Mouse (Mus musculus): ENCODE measurements around the gene Ctf1. TPM values are rescaled to one million over a fixed set of nuclear protein-coding genes. Genes with fewer than 3 reads are reported as not detected.
"Not testable (repeated sequence)": the region's sequence is repeated elsewhere in the genome, so short reads cannot be mapped to it uniquely, and the experiment has no call there.

The Ctf1 gene
- polyA plus RNA-seq, 1 experiment: 7.1 TPM

DNA sequence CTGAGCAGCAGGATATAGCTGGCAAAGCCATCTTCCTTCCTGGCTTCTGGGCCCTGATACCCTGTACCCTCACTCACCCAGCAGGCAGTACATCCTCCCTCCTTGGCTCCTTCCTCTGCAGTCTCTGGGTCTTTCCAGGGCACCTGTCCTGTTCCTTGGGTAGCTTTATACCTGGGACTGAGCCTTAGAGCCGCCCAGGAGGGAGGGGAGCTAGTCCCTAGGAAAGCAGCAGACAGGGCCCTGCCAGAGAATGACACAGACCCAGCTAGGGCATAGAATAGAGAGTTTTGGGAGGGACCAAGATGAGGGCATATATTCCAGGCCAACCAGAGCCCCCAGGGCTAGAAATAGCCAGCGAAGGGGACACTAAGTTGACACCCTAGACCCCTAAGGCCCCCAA lies 13.0 kb downstream of the Ctf1 start:
- no peak for TF ChIP-seq POLR2A (IDR thresholded peaks at IDR 0.05; ENCODE audit: extremely low read depth, insufficient read depth, low read length)
- no peak for TF ChIP-seq CTCF (IDR thresholded peaks at IDR 0.05; ENCODE audit: extremely low read depth, insufficient read depth, low read length)
- Histone ChIP-seq H3K27ac (ENCODE audit: insufficient read depth, low read length) (no peak overlapping the region), H3K4me3 (ENCODE audit: insufficient read depth, low read length) (no peak overlapping the region), H3K4me1 (ENCODE audit: control insufficient read depth, insufficient read depth, low read length) (no peaks in the 10 kb centered on the region)

DNA sequence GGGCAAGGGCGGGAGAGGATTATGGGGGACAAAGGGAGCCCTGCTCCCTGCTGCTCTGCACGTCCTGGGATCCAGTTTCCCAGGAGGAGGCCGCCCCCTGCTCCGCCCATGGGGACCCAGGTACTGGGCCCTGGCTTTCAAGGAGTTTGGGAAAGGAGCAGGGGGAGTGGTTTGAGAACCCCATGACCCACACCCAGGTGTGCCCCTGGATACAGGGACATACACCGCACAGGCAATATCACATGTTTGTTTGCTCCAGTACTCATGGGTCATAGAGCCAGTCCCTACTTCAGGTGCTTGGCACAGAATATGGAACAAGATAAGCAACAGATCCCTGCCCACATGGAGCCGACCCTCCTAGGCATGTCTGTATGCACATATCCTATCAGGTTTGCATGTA lies 13.4 kb downstream of the Ctf1 start:
- no peaks in the 10 kb centered on the region for H3K4me1 ChIP-seq (ENCODE audit: control insufficient read depth, insufficient read depth, low read length)
- TF ChIP-seq CTCF (IDR thresholded peaks at IDR 0.05; ENCODE audit: extremely low read depth, insufficient read depth, low read length): no peak
- TF ChIP-seq POLR2A (IDR thresholded peaks at IDR 0.05; ENCODE audit: extremely low read depth, insufficient read depth, low read length): no peak
- H3K27ac ChIP-seq (ENCODE audit: insufficient read depth, low read length): no peak overlapping the region
- no peak overlapping the region for H3K4me3 ChIP-seq (ENCODE audit: insufficient read depth, low read length)

DNA sequence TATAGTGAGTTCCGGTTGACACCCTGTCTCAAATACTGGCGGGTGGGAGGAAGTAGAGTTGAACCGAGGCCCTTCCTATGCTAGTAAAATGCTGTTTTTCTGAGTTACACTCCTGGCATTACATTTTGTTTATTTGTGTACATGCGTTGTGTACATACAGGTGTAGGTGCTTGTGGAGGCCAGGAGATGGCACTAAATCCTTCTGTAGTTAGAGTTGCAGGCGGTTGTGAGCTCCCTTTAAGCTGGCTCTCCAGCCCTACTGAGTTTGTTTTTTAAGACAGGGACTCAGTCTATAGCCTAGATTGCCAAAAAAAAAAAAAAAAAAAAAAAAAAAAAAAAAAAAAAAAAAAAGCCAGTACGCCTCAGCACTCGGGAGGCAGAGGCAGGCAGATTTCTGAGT lies 15.4 kb downstream of the Ctf1 start:
- H3K4me3 ChIP-seq (ENCODE audit: insufficient read depth, low read length): no peak overlapping the region
- H3K27ac ChIP-seq (ENCODE audit: insufficient read depth, low read length): no peak overlapping the region
- H3K4me1 ChIP-seq (ENCODE audit: control insufficient read depth, insufficient read depth, low read length): no peaks in the 10 kb centered on the region
- TF ChIP-seq POLR2A (IDR thresholded peaks at IDR 0.05; ENCODE audit: extremely low read depth, insufficient read depth, low read length): no peak
- no peak for TF ChIP-seq CTCF (IDR thresholded peaks at IDR 0.05; ENCODE audit: extremely low read depth, insufficient read depth, low read length)

DNA sequence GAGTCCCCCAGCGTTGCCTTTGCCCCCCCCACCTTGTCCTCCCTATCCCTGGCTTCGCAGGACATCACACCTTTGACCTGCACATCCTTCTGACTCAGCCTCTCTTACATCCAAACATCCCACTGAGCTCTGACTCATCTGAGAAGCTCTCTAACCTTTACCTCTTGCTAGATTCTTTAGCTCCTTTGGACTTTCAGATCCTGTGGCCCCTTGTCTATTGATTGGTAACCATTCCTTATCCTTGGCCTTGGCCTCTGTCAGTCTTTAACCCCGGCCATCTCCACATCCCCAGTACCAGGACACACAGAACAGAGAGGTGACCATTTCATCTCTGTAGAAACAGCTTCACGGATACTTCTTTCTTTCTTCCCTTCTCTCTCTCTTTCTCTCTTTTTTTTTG lies 17.6 kb downstream of the Ctf1 start:
- H3K27ac ChIP-seq (ENCODE audit: insufficient read depth, low read length): no peak overlapping the region
- TF ChIP-seq CTCF (IDR thresholded peaks at IDR 0.05; ENCODE audit: extremely low read depth, insufficient read depth, low read length) (no peak), POLR2A (IDR thresholded peaks at IDR 0.05; ENCODE audit: extremely low read depth, insufficient read depth, low read length) (no peak)
- no peaks in the 10 kb centered on the region for H3K4me1 ChIP-seq (ENCODE audit: control insufficient read depth, insufficient read depth, low read length)
- H3K4me3 ChIP-seq (ENCODE audit: insufficient read depth, low read length): no peak overlapping the region

DNA sequence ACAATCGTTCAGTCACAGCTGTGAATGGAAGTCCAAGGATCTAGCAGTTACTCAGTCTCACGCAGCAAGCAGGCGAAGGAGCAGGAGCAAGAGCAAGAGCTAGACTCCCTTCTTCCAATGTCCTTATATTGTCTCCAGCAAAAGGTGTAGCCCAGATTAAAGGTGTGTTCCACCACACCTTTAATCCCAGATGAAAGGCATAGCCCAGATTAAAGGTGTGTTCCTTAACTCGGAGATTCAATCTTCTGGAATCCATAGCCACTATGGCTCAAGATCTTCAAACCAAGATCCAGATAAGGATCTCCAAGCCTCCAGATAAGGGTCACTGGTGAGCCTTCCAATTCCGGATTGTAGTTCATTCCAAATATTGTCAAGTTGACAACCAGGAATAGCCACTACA lies 19.5 kb downstream of the Ctf1 start, which contains the start of gene Ctf2:
TSS of gene Ctf2 (minus strand) at position 101 of the 400 bp plus-strand sequence.
- not testable (repeated sequence) for H3K4me3 ChIP-seq (ENCODE audit: insufficient read depth, low read length); H3K27ac ChIP-seq (ENCODE audit: insufficient read depth, low read length)

DNA sequence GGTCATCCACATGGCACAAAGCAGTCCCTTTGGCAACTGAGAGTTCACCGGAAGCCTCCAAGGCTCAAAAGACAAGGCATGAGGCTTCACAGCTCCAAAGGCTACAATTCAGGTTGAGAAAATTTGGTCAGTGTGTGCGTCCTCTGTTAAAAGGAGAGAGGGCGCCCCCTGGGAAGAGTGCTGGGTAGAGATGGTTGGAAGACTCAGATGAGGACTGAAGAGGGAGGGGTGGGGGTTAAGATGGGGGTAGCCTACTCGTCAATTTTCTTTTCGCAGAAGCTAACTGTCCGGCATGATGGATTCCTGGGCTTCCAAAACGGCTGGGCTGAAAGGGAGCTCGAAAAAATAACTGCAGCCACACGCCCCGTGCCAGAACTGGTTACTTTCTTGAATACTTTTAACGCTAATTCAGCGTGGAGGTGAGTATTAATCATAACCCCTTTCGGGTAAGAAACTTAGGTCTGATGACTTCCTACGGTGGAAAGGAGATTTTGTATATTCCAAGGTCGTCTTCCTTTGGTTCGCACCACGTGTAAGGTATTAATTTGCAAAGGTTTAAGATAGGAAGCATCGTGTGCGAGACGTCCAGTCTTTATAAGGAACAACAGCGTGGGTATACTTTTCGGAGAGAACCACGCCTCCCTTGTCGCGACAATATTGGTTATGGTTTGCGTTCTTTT lies 32.0 kb downstream of the Ctf1 start, which contains the start of gene Fbxl19:
TSS of gene Fbxl19 (plus strand) at position 178 of the 680 bp plus-strand sequence.
- Histone ChIP-seq H3K27ac (ENCODE audit: insufficient read depth, low read length) (no peak within 1 kb of the TSS), H3K4me1 (ENCODE audit: control insufficient read depth, insufficient read depth, low read length) (no peaks in the 10 kb centered on the region), H3K4me3 (ENCODE audit: insufficient read depth, low read length) (peak within 1 kb of the TSS; percentile 32)
- TF ChIP-seq CTCF (IDR thresholded peaks at IDR 0.05; ENCODE audit: extremely low read depth, insufficient read depth, low read length) (peak; percentile 57), POLR2A (IDR thresholded peaks at IDR 0.05; ENCODE audit: extremely low read depth, insufficient read depth, low read length) (no peak)

More for the DNA sequence above, 19.5 kb downstream of the Ctf1 start, which contains the start of gene Ctf2:
- H3K4me1 ChIP-seq (ENCODE audit: control insufficient read depth, insufficient read depth, low read length): not testable (repeated sequence)

DNA sequence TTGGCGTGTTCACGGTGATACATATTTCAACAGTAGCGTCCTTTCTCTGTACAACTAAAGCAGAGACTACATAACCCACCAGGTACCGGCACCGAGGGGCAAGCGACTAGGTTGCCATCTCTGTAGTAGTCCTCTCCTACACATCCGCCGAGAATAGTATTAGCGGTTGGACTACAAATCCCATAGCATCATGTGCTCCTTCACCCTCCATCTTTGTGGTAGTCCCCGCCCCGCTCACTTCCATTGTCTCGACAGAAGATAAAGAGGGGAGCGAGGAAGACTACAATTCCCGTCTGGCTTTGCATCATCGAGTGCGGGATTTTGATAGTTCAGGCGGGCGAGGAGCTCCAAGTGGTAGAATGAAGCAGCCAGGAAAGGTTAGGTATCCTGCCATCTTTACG lies 32.7 kb downstream of the Ctf1 start:
- Histone ChIP-seq H3K27ac (ENCODE audit: insufficient read depth, low read length) (no peak overlapping the region), H3K4me3 (ENCODE audit: insufficient read depth, low read length) (peak overlapping the region; percentile 32), H3K4me1 (ENCODE audit: control insufficient read depth, insufficient read depth, low read length) (no peaks in the 10 kb centered on the region)
- TF ChIP-seq CTCF (IDR thresholded peaks at IDR 0.05; ENCODE audit: extremely low read depth, insufficient read depth, low read length) (no peak), POLR2A (IDR thresholded peaks at IDR 0.05; ENCODE audit: extremely low read depth, insufficient read depth, low read length) (peak; percentile 63; the same call in 1 of the 2 replicates)

DNA sequence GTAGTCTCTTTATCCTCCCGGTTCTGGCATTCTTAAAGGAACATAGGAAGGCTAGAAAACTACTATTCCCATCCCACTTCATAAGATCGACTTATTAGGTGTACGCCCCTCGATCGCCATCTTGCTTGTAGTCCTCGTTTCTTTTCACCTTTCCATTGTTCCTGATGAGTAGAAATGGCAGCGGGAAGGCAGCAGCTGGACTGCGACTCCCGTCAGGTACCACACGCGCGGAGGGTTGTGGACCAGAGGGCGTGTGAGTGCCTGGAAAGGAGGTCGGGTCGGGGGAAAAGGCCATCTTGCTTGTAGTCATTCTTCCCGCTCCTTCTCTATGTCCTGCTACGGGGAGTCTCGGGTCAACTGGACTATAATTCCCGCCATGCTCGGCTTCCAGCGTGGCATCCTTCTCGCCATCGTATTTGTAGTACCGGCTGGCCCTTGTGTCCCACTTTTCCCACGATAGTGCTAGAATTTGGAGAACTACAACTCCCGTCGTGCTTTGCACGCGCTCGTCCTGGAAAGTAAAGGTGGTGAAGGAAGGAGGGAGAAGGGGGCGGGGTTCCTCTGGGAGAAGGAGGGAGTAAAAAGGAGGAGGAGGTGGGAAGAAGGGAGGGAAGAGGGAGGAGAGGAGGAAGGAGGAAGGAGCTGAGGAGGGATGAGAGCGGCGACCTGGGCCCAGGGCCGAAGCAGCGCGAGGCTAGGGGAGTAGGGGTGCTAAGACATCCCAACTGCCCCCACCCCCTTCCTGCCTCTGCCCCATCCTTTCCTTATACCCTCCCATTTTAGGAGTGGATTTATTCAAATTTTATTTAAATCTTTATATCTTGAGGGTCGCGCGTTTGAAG lies 33.3 kb downstream of the Ctf1 start:
- no peak overlapping the region for H3K27ac ChIP-seq (ENCODE audit: insufficient read depth, low read length)
- TF ChIP-seq POLR2A (IDR thresholded peaks at IDR 0.05; ENCODE audit: extremely low read depth, insufficient read depth, low read length) (peak; percentile 89), CTCF (IDR thresholded peaks at IDR 0.05; ENCODE audit: extremely low read depth, insufficient read depth, low read length) (no peak)
- no peaks in the 10 kb centered on the region for H3K4me1 ChIP-seq (ENCODE audit: control insufficient read depth, insufficient read depth, low read length)
- peak overlapping the region; percentile 32 for H3K4me3 ChIP-seq (ENCODE audit: insufficient read depth, low read length)

DNA sequence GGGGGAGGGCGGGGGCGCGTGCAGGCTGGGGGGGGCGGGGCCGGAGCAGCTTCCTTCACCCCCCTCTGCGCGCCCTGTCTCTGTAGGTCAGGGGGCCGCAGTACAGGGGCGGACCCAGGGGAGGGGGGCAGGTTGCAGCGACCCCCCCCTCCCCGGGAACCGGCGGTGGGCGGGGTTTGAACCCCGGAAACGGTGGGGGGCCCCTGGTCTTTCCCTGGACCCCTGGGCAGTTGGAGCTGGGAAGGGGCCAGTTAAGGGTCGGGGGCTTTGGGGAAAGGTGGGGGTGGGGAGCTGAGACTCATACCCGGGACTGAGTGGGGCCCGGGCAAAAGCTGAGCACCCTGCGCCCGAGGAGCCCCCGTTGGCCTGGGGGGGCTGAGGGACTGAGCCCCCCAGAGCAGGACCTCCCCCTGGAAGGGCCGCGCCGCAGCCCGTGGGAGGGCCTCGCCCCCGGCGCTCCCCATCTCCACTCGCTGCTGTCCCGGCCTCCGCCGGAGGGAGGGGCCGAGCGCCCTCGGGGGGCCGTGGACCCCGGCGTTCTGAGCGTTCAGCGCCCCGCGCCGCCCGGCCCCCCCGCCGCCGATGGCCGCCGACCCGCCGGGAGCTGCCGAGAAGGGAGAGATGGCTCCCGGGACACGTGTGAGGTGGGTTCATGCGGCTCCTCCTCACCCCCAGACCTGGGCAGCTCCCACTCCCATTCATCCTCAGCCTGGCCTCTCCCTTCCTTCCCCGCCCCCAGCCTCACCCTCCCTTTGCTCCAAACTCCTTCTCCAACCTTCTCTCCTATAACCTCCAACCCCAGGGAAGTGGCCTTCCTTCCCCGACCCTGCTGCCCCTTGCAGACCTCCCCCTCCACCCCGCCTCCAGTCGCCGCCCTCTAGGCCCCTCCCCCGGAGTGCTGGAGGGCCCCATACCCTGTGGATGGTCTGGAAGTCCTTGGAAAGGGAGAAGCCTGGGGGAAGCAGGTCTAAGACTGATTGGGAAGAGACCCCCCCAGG lies 34.3 kb downstream of the Ctf1 start:
- no peak for TF ChIP-seq POLR2A (IDR thresholded peaks at IDR 0.05; ENCODE audit: extremely low read depth, insufficient read depth, low read length)
- TF ChIP-seq CTCF (IDR thresholded peaks at IDR 0.05; ENCODE audit: extremely low read depth, insufficient read depth, low read length): no peak
- Histone ChIP-seq H3K27ac (ENCODE audit: insufficient read depth, low read length) (no peak overlapping the region), H3K4me3 (ENCODE audit: insufficient read depth, low read length) (peak overlapping the region; percentile 32), H3K4me1 (ENCODE audit: control insufficient read depth, insufficient read depth, low read length) (no peaks in the 10 kb centered on the region)

Data from cortical plate, adult 2 months (tissue).